Mouse (Mus musculus) cortical plate, adult 2 months (tissue): ENCODE results near the gene Rcan1. TPM values are rescaled to one million over a fixed set of nuclear protein-coding genes. Genes with fewer than 3 reads are reported as not detected.

Experiments
- H3K27ac ChIP-seq: fragments of 200-500 bp; 2 replicates; pipeline ENCODE4 v1.5.1; 2012; ENCODE audit warnings: low read length, control low read depth, inconsistent platforms; ENCODE audit not compliant: insufficient read depth
- H3K4me1 ChIP-seq: fragments of 200-500 bp; 2 replicates; pipeline ENCODE4 v1.6.1; 2011; ENCODE audit warnings: low read length; ENCODE audit not compliant: control insufficient read depth, insufficient read depth
- H3K4me3 ChIP-seq: fragments of 200-500 bp; 2 replicates; pipeline ENCODE4 v1.5.1; 2011; ENCODE audit warnings: mild to moderate bottlenecking, low read length, control low read depth; ENCODE audit not compliant: insufficient read depth
- CTCF ChIP-seq: fragments of 200-500 bp; IDR thresholded peaks from 2 replicates; pipeline ENCODE4 v1.5.1; 2011; ENCODE audit warnings: mild to moderate bottlenecking, control low read depth, low read length; ENCODE audit not compliant: insufficient read depth; ENCODE audit errors: extremely low read depth
- POLR2A ChIP-seq: fragments of 200-500 bp; IDR thresholded peaks from 2 replicates; pipeline ENCODE4 v1.6.1; 2011; ENCODE audit warnings: mild to moderate bottlenecking, low read length, control low read depth; ENCODE audit not compliant: insufficient read depth; ENCODE audit errors: extremely low read depth
- polyA plus RNA-seq: library from polyadenylated mRNA; depleted of rRNA; stranded (reverse); fragments of >200 nt; gene quantifications from 2 replicates; pipeline ENCODE4 v1.2.3, GENCODE M21; 2012; rRNA removed

Gene Rcan1
- polyA plus RNA-seq, 1 experiment = 50.9 TPM

- no peak for TF ChIP-seq POLR2A
- no peak for TF ChIP-seq CTCF
Observed at GRCm38 (mm10) chr16:92357566-92357965, 113.1 kb downstream of the Rcan1 start.

GRCm38 (mm10) chr16:92357023-92357422 is 113.6 kb downstream of the Rcan1 start:
- no peak overlapping the region for H3K27ac ChIP-seq
- no peaks in the 10 kb centered on the region for H3K4me1 ChIP-seq
- H3K4me3 ChIP-seq = no peak overlapping the region
- TF ChIP-seq CTCF = no peak
- TF ChIP-seq POLR2A = no peak

More at GRCm38 (mm10) chr16:92357566-92357965, 113.1 kb downstream of the Rcan1 start:
- Histone ChIP-seq H3K4me3 (no peak overlapping the region), H3K4me1 (no peaks in the 10 kb centered on the region), H3K27ac (no peak overlapping the region)

GRCm38 (mm10) chr16:92355982-92356381 is 114.7 kb downstream of the Rcan1 start:
- no peak for TF ChIP-seq POLR2A
- no peak for TF ChIP-seq CTCF
- no peaks in the 10 kb centered on the region for H3K4me1 ChIP-seq
- no peak overlapping the region for H3K4me3 ChIP-seq
- no peak overlapping the region for H3K27ac ChIP-seq

GRCm38 (mm10) chr16:92355366-92355765 is 115.3 kb downstream of the Rcan1 start:
- TF ChIP-seq CTCF (no peak), POLR2A (no peak)
- Histone ChIP-seq H3K27ac (no peak overlapping the region), H3K4me3 (no peak overlapping the region), H3K4me1 (no peaks in the 10 kb centered on the region)

- Histone ChIP-seq H3K4me1 (no peaks in the 10 kb centered on the region), H3K4me3 (no peak overlapping the region), H3K27ac (no peak overlapping the region)
- TF ChIP-seq CTCF (no peak), POLR2A (no peak)
Observed at GRCm38 (mm10) chr16:92353897-92354296, 116.8 kb downstream of the Rcan1 start.

GRCm38 (mm10) chr16:92353295-92353694 is 117.4 kb downstream of the Rcan1 start:
- H3K27ac ChIP-seq = no peak overlapping the region
- no peak for TF ChIP-seq CTCF
- no peak for TF ChIP-seq POLR2A
- H3K4me3 ChIP-seq = no peak overlapping the region
- no peaks in the 10 kb centered on the region for H3K4me1 ChIP-seq

GRCm38 (mm10) chr16:92348941-92349340 is 121.7 kb downstream of the Rcan1 start:
- H3K27ac ChIP-seq = no peak overlapping the region
- TF ChIP-seq POLR2A (no peak), CTCF (no peak)
- no peak overlapping the region for H3K4me3 ChIP-seq
- no peaks in the 10 kb centered on the region for H3K4me1 ChIP-seq

- TF ChIP-seq POLR2A = no peak
- TF ChIP-seq CTCF = no peak
- H3K4me1 ChIP-seq = no peaks in the 10 kb centered on the region
- no peak overlapping the region for H3K4me3 ChIP-seq
- H3K27ac ChIP-seq = no peak overlapping the region
Observed at GRCm38 (mm10) chr16:92346297-92346916, 124.3 kb downstream of the Rcan1 start.

- H3K4me3 ChIP-seq = no peak overlapping the region
- no peaks in the 10 kb centered on the region for H3K4me1 ChIP-seq
- TF ChIP-seq CTCF (no peak), POLR2A (no peak)
Observed at GRCm38 (mm10) chr16:92345177-92345576, 125.5 kb downstream of the Rcan1 start.

More at GRCm38 (mm10) chr16:92345177-92345576, 125.5 kb downstream of the Rcan1 start:
- H3K27ac ChIP-seq = no peak overlapping the region

Other genes starting within 250 kb of the Rcan1 start
- gene Kcne2, start 178.5 kb downstream of the Rcan1 start, polyA plus RNA-seq = 0.33 and 0.38 TPM in 2 replicates
- gene Smim11, start 169.6 kb downstream of the Rcan1 start, polyA plus RNA-seq = 26.7 and 30.2 TPM in 2 replicates
- not detected in 2 replicates for gene Fam243, start 149.4 kb downstream of the Rcan1 start, polyA plus RNA-seq
- gene Kcne1, start 111.4 kb downstream of the Rcan1 start, polyA plus RNA-seq = not detected in 2 replicates
- 0.38 and 1.5 TPM in 2 replicates for gene Clic6, start 14.9 kb upstream of the Rcan1 start, polyA plus RNA-seq